Mouse (Mus musculus) cerebellum, postnatal 10 days (tissue): Measurements from ENCODE around the gene Hook2.

Experiments
- DNase-seq, 2 experiments: peaks; one replicate each; pipeline ENCODE4 v3.0.0; 2021; ENCODE audit warnings: mixed read lengths in 2 of 2

The Hook2 gene

DNA sequence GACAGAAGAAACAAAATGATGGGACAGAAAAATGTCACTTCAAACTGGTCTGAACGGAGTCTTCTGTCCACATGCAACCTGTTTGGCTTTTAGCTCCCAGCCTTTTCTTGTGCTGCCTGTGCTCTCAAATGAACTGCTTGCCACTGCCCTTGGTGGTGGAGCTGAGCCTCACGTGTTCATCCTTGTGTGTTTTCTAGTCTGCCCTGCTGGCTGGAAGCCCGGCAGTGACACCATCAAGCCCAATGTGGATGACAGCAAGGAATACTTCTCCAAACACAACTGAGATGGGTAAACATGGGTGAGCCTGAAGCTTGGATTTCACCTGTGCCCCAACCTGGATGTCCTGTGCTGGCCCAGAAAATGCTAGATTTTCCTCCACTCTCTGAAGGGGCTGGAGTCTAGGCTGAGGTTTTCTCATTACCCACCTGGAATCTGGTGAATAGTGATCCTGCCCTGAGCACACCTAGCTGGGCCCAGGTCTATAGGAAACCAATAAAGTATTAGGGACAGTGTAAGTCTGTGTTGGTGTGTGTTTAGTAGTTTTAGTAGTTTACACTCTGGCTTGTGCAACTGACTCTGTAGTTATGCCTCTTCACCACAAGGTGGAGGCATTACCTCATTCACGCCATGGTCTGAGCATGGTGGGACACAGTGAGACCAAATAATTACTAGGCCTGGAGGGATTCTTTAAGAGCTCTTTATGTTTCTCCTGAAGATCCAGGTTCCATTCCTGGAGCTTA is 16.4 kb upstream of the Hook2 start:
- peak; percentile 67 to 74 for DNase-seq

DNA sequence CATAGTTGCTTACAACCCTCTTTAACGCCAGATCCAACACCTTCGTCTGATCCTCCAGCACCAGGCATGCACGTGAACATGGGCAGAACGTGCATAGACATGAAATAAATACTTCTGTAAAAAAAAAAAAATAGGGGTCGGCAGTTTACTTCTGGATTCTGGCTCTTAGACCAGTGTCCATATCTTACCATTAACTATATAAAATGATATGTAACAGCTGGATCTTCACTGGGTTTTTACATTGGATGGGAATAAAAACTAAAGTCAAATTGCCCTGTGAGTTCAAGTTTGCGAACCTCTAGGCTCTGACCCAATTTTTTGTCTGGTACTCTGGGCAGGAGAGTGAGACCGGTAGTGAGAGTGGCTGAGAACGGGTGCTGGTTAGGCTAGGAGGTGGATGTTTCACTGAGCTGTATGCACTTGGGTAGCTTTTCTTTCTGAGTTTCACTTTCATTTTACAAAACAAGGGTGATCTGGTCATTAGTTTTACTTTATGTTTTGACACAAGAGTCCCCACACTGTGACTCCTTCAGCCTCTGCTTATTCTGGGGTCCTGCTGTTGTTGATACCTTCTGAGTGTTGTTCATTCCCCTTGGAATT is 15.8 kb upstream of the Hook2 start:
- DNase-seq = no peak

DNA sequence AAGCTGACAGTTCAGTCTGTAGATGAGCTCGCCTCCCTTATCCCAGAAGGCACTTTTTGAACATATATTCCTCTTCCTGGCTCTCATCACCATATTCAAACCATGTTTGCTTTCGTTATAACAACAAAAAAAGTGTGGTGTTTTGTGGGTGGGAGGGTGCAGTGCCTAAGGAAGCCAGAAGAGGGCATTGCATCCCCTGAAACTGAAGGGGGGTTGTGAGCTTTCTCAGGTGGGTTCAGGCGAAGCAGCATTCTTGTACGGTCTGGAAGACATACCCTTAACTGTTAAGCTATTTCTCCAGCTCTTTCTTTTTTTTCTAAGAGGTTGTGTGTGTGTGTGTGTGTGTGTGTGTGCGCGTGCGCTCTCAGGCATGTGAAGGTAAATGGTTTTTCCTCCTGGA is 15.0 kb upstream of the Hook2 start:
- peak; percentile 78 to 85 for DNase-seq

DNA sequence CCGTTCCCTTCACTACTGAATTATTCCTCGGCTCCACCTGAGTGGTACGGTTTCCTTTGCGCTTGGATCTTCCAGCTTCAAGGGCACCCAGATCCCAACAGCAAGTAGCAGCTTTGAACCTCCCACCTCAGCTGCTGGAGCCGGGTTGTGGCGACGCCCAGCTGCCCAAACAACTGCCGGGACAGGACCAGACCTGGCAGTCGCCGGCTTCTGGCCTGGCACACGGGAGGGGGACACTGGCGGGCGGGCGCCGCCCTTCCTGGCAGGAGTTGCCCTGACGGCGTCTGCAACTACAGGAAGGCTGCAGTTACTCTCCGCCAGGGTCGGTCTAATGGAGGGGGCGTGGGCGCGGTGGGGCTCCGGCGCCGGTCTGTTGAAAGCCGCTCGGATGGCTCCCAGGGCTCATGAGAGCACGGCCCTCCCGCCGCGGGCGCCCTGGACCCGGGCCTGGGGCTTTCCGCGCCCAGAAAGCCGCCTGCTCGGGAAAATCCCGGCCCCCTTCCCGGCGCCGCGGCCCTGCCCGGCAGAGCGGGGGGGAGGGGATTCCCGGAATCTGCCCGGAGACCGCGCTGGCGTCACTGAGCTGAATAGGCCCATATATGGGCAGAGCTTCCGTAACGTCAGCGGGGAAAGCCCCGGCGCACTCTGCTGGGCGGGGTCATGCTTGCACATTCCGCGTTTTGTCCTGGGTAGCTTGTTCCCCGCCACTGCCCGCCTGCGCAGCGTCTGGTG is 14.2 kb upstream of the Hook2 start:
- DNase-seq = peak; percentile 97

DNA sequence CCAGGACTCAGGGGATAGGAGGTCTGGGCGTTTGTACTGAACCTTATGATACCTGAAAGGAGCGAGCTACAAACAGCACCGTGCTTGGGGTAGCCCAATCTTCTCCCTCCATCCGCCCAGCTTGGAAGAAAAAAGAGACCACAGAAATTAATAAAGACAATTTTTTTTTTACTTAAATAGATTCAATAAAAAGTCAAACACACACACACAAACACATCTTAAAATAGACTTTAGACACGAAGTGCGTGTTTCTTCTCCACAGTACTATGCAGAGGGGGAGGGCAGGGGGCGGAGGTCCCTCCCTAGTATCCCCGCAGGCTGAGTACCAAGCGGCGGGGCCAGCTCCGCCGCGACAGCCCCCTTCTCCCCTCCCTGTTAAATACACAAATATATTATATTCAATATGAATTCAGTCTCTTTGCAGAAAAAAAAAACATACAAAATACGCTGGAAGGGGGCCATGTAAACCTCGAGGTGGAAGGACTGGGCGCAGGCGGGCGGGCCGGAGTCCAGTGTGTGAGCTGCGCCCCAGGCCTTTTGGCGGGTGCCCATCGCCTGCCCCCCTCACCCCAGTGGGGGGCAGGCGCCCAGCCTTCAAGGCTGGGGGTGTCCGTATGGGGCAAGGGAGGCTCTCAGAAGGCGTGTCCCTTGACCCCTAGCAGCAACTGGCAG is 13.5 kb upstream of the Hook2 start:
- peak; percentile 45 to 55 for DNase-seq

DNA sequence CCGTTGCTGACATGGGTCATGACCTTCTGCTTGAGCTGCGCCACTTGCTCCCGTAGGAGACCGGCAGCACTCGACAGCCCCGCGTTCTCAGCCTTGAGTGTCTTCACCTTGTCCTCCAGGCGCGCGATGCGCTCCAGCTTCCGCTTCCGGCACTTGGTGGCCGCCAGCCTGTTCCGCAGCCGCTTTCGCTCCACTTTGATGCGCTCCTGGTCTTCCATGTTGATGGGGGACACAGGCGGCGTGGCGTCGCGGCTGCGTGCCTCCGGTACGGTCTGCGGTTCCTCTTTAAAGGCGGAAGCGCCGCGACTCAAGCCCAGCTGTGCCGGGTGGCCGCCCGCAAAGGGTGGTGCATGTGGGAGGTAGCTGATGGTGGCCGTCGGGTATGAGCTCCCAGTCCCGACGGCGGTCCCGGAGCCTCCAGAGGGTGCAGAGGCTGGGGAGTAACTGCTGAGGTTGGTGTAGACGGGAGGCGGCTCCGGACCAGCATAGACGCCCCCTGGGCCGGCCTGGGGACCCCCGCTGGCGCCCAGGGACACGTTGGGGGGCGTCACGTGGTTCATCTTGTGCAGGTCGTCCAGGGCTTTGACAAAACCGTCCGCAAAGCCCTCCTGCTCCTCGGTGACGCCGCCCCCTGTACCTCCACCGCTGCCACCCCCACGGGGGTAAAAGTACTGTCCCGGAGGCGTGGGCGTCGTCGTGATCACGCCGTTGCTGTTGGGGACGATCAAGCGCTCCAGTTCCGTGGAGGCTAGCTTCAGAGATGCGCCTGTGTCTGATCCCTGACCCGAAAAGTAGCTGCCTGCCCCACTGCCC is 12.8 kb upstream of the Hook2 start:
- DNase-seq = peak; percentile 56 to 69

DNA sequence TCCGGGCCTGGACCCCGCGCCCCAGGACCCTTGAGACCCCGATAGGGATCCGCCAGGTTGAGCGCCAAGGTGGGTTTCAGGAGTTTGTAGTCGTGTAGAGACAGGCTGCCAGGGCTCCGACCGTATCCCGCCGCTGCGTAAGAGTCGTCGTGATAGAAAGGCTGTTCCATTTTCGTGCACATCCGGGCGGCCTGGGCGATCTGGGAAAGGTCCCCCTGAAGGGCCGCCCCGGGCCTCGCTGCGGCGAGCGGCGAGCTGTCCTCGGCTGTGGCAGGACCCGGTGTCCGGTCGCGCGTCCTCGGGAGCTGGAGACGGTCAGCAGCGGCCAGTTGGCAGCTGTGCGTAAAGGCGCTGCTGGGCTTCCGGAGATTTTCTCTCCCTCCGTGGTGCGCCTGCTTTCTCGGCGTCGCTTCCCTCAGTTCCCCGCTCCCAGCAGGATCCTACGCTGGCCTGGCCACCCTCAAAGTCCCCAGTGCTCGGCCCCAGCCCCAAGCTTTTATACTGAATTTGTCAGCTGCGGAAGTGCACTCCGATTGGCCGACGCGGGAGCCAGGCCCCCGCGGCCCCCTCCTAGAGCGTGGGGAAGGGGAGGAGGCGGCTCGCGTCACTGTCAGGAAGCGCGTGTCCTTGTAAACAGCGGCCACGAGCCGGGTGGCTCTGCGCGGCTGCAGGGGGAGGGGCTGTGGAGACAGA is 12.0 kb upstream of the Hook2 start, which contains the start of gene Junb:
Gene Junb, minus strand, starts transcription at position 471 of the 693 bp plus-strand sequence.
- DNase-seq = peak; percentile 85 to 90

DNA sequence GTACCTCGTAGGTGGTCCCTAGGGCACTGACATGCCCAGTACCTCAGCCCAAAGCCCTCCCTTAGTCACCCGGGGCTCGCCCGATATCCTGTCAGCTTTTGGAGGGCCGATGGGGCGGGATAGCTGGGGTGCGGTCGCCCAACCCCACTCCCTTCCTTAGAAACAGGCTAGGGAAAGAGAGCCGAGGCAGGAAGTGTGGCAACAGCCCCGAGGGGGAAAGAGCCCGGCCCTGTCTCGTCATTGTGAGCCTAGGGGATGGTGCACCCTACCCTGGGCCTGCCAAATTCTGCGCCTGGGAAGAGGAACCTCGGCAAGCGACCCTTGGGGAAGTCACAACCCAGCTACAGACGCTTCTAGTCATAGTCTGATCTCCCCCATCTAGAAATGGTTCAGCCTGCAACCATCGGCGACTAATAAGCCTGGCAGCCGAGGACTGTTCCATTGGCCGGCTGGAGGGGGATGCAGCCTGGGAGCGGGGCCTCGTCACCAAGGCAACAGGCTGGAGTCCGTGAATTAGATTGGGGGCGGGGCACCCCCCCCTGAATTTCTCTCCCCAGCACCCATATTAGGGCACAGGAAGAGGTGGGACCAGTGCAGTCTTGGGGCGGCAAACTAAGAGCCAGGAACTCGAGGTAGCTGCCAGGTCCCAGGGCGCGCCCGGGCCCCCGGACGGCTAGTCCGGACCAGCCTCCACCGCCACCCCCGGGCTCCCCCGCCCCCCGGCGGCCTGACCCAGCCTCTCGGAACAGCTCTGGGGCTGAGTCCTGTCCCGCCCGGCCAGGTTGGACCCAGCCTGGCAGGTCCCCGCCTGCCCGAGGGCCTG is 10.6 kb upstream of the Hook2 start:
- DNase-seq = peak; percentile 89 to 93

DNA sequence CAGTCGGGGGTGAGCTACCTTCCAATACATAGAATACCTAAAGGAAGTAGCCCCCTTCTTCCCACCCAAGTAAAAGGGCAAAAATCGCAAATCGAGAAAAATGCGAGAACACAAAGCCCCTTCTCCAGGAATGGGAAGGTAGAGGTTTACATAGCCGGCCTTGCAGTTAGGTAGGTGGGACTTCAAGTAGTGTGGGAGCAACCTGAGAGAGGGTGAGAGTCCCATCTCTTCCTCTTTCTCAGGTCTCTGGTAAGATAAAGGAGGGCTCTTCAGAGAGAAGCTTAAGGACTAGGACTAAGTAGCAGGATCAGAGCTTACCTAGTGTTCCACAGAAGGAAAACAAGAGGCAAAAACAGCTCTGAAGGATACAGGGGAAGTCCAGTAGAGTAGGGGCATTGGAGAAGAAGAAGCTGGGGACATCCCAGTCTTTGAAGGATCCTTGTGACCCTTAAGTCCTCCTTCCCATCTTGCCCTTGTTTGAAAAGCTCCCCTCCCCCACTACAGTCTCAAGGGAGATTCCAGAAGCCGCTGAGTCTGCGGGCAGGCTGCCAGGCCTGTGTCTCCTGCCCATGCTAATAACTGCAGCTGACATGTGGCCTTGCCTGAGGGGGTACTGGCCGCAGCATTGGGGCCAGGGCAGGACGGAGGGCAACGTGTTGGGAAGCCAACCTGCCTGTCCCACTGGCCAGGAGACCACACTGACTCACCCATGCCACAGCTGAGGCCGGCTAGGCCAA is 9.6 kb upstream of the Hook2 start:
- peak; percentile 84 to 86 for DNase-seq

DNA sequence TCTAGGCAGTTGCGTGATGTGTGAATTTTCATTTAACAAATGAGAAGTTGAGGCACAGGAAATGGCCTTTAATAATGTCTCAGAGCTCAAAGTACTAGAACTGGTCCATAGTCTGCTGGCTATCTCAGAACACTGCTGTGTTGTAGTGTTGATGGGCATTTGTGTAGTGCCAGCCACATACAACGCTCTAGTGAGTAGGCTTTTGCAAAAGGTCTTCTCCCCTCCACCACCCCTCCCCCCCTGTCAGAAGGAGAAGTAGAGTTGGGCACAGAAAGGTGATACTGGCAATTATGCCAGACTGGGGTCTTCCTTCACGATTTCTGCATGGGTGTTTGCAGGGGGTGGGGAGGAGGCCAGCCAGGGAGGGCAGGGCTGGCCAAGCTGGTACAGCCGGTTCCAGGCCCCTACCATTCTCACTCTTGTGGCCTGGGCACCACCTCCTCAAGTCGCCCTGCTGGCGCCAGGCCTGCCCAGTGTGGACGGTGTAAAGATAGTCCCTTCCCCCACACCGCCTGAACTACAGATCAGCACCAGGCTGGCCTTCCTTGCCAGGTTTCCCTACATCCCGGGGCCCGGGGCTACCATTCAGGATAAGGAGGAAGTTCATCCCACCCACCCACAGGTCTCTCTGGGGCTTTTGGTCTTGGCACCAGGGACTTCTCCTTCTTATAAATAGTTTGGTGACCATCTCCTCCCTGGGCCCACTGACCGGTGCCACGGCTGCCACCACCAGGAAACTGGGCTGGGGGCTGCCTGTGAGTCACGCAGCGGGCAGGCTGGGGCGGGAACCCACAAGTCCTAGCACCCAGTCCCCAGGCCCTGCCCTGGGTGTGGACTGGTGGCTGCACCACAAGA is 8.5 kb upstream of the Hook2 start:
- peak; percentile 43 to 50 for DNase-seq

DNA sequence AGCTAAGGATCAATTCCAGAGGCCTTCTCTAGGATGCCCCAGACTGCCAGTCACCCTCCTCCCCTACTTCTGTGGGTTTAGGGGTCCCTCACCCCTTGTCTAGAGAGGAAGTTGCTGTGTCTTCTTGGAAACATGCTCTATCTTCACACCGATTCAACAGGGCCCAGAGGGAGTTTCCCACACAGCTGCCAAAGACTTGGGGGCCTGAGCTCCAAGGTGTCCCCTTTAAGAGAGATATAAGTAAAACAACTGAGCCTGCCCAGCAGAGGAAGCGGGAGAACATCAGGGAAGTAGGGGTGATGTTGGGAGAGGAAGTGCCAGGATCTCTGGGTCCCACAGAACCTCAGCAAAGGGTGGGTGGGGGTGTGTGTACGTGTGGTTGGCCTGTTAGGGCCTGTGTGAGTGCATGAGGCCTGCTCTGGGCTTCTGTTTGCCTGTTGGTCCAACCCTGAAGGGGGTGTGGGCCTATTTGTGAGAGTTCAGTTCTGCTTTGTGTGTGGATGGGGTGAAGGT is 7.8 kb upstream of the Hook2 start:
- DNase-seq = no peak

DNA sequence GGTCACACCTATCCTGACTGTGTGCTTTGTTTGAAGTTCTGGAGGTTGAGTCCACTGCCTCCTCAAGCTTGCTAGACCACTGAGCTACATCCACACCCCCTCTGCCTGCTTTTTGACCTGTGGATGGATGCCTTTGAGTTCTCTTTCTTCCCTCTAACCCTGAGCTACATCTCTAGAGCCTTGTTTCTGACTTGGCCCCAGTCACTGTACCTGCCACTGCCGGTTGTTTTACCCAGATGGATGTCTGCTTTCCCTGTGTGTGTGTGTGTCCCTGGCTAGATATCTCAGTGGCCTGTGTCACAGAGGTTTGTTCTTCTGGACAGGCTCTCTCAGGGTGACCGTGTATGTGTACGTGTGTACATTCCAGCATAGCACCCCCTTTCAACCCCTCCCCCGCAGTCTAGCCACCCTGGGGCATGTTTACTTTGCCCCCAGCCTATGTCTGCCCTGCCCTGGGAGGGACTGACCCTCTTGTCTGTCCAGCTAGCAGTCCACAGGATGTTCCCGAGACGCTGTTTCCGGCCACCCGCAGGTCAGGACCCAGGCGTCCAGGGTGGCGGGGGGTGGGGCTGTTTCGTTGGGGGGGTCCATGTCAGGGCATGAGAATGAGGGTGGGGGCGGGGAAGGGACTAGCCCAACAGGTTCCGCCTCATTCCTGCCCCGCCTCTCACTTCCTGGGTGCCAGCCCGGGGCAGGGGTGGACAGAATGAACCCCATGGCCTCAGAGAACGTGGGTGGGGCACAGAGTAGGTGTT is 5.9 kb upstream of the Hook2 start:
- no peak for DNase-seq

DNA sequence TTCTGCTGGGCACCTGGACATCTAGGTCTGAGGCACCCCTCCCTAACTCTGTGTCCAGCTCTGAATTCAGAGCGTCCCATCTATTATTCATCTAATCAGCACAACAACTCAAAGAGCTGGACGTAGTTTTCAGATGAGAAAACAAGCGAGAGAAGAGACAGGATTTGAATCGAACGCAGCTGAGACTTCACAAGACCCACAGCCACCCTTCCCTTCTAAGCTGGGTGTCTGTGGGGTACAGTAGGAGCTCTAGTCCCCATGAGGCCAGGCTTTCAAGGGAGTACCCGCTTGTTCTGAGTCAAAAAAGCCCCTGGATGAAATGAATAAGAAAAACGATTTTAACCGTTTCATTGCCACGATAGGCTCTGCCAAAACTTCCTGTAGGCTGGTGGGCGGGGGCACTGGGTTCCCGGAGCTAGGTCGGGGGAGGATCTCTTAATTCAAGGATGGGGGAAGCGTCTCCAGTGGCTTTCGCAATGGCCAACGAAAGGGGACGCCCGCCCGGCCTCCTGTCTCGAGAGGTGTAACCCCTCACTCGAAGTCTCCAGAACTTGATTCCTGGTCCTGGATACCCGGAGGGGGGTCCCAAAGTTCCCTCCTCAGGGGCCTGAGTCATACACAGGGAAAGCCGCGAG is 5.2 kb upstream of the Hook2 start:
- no peak for DNase-seq

DNA sequence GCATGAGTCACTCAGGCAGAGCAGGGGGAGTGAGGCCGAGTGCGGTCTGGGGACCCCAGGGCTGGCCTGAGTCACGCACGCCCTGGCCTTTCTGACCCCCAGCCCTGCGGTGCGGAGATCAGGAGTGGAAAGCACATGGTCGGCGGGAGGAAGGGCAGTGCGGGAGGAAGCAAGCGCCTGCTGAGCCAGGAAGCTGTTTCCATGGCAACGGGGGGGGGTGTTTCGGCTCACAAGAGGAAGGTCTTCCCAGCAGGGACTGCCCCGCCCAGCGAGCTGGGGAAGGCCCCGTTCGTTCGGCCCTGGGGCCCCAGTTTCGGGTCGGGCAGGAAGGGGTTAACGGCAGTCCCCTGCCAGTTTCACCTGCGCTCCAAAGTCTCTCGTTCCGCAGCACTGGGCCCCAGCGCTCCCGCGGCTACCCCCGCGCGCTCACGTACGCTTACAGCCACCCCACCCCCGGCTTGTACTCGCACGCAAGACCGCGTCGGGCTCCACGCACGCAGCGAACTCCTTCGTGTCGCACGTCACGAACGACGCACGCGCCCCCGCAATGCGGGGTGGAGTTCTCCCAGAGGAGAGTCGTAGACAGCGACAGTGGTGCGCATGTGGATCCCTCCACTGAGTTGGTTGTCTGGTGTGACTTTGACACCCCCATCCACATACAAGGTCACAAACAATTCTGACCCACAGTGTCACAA is 4.6 kb upstream of the Hook2 start:
- peak; percentile 92 to 93 for DNase-seq

DNA sequence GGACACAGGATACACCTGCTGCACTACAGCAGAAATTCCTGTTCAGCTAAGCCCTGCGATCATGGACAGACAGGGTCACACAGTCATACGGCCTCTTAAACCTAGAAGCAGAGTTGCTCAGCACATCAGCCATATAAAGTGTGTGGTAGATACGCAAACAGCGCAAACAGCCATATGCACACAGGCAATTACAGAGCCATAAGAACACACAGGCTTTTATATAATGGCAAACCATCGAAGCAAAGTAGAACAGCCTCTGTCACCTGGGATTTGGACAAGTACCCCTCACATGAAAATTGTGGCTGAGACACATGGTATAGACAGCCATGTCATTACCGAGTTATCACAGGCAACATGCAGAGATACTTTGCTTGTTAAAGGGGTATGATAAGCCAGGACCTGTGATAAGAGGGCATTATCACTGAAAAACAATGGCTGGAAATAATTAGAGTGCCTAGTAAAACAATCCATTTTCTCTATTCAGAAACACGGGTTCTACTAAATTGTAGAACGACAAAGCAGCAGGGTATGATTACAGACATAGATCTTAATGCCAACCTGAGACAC is 3.9 kb upstream of the Hook2 start:
- DNase-seq = no peak

DNA sequence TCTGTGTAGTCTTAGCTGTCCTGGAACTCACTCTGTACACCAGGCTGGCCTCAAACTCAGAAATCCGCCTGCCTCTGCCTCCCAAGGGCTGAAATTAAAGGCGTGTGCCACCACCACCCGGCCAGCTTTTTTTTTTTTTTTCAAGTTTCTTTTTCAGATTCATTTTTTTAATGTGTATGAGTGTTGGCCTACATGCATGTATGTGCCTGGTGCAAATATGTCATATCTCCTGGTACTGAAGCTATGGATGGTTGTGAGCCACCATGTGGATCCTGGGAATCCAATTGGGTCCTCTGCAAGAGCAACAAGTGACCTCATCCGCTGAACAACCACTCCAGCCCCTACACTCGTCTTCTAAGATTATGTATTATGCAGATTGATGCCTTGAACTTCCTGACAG is 3.0 kb upstream of the Hook2 start:
- no peak for DNase-seq

DNA sequence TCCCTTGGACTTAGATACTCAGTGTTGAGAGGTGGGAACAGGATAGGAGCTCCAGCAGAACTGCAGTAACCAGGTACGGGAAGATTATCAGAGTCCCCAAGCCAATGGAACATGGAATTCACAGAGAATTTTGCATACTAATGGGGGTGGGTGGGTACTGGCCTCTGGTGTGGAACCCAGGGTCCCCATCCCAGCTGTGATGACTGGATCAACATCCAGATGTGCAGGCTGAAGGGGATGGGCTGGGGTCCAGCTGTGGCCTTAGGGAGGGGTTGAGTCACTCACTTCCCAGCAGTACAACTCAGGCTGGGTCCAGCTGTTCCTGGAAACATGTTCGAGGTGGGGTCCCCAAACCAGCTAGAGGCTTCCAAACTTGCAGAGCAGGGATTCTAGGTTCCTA is 2.5 kb upstream of the Hook2 start:
- DNase-seq = no peak
